Mouse (Mus musculus): ENCODE results near the gene Tef.

Gene Tef

GRCm38 (mm10) chr15:81830530-81830929, 28.3 kb downstream of the Tef start:
- no peak for DNase-seq

- peak; percentile 93 for DNase-seq
Observed at GRCm38 (mm10) chr15:81831136-81831825, 29.1 kb downstream of the Tef start.

GRCm38 (mm10) chr15:81832219-81832618, 30.0 kb downstream of the Tef start:
- no peak for DNase-seq

GRCm38 (mm10) chr15:81833481-81833880, 31.3 kb downstream of the Tef start:
- no peak for DNase-seq

GRCm38 (mm10) chr15:81834171-81834841, 32.1 kb downstream of the Tef start:
- DNase-seq, result no peak

GRCm38 (mm10) chr15:81835007-81835880, 33.0 kb downstream of the Tef start:
- no peak for DNase-seq

GRCm38 (mm10) chr15:81836124-81836821, 34.1 kb downstream of the Tef start:
- DNase-seq, result no peak

GRCm38 (mm10) chr15:81836966-81837920, 35.0 kb downstream of the Tef start:
- DNase-seq, result no peak

GRCm38 (mm10) chr15:81838554-81839235, 36.5 kb downstream of the Tef start:
- DNase-seq, result no peak

GRCm38 (mm10) chr15:81839634-81840033, 37.4 kb downstream of the Tef start:
- no peak for DNase-seq

- DNase-seq, result no peak
Observed at GRCm38 (mm10) chr15:81840306-81840705, 38.1 kb downstream of the Tef start.

GRCm38 (mm10) chr15:81842275-81842674, 40.1 kb downstream of the Tef start:
- DNase-seq, result no peak

GRCm38 (mm10) chr15:81845033-81845625, 42.9 kb downstream of the Tef start:
- no peak for DNase-seq

- no peak for DNase-seq
Observed at GRCm38 (mm10) chr15:81845724-81846123, 43.5 kb downstream of the Tef start.

- DNase-seq, result no peak
Observed at GRCm38 (mm10) chr15:81846755-81847154, 44.5 kb downstream of the Tef start.

GRCm38 (mm10) chr15:81847161-81847560, 44.9 kb downstream of the Tef start:
- no peak for DNase-seq

- DNase-seq, result no peak
Observed at GRCm38 (mm10) chr15:81847861-81848260, 45.6 kb downstream of the Tef start.

- peak; percentile 77 for DNase-seq
Observed at GRCm38 (mm10) chr15:81848301-81848700, 46.1 kb downstream of the Tef start.

GRCm38 (mm10) chr15:81849104-81849503, 46.9 kb downstream of the Tef start:
- DNase-seq, result no peak

GRCm38 (mm10) chr15:81850718-81851117, 48.5 kb downstream of the Tef start:
- peak; percentile 58 for DNase-seq

GRCm38 (mm10) chr15:81851375-81851774, 49.2 kb downstream of the Tef start:
- DNase-seq, result peak; percentile 23
